Mouse (Mus musculus) midbrain, embryonic 12.5 days (tissue): ENCODE measurements around the gene Zfp867. TPM values are rescaled to one million over a fixed set of nuclear protein-coding genes. Genes with fewer than 3 reads are reported as not detected.
A peak's percentile ranks its signal among the peaks of the same experiment; 100 is the strongest.

Experiments
- ATAC-seq: fragments of 200-750 bp; cut with Nextera tagmentation; 2 replicates; pipeline ENCODE4 v1.8.0; 2017; ENCODE audit warnings: low read depth, moderate TSS enrichment, moderate library complexity; ENCODE audit not compliant: low FRiP score
- H3K27ac ChIP-seq: fragments of 300-500 bp; sonication (generic); replicated peaks from 2 replicates; pipeline ENCODE4 v1.5.1; 2016; ENCODE audit warnings: mild to moderate bottlenecking
- H3K27me3 ChIP-seq: fragments of 300-500 bp; sonication (generic); 2 replicates; pipeline ENCODE4 v1.6.1; 2016; ENCODE audit warnings: mild to moderate bottlenecking
- H3K36me3 ChIP-seq: fragments of 300-500 bp; sonication (generic); 2 replicates; pipeline ENCODE4 v1.6.1; 2016
- H3K4me1 ChIP-seq: fragments of 300-500 bp; sonication (generic); 2 replicates; pipeline ENCODE4 v1.6.1; 2016
- H3K4me2 ChIP-seq: fragments of 300-500 bp; sonication (generic); replicated peaks from 2 replicates; pipeline ENCODE4 v1.6.1; 2016; ENCODE audit warnings: mild to moderate bottlenecking, moderate library complexity
- H3K4me3 ChIP-seq: fragments of 300-500 bp; sonication (generic); 2 replicates; pipeline ENCODE4 v1.5.1; 2016; ENCODE audit warnings: mild to moderate bottlenecking
- H3K9ac ChIP-seq: fragments of 300-500 bp; sonication (generic); replicated peaks from 2 replicates; pipeline ENCODE4 v1.6.1; 2016; ENCODE audit warnings: mild to moderate bottlenecking, moderate library complexity
- H3K9me3 ChIP-seq: fragments of 300-500 bp; sonication (generic); 2 replicates; pipeline ENCODE4 v1.6.1; 2016; ENCODE audit warnings: mild to moderate bottlenecking
- WGBS: fragments of 180-500 bp; shearing (Covaris S2); methylation state at CpG from one replicate; pipeline ENCODE4 v1.1.7; 2016; 5-methylcytosine and 5-hydroxymethylcytosine counted together
- polyA plus RNA-seq: library from polyadenylated mRNA; unstranded; fragments of >200 nt; fragmentation: Nextera tagmentation; extraction: Ambion mirVana; gene quantifications from 2 replicates; pipeline ENCODE4 v1.2.1, GENCODE M21; 2016

Zfp867 gene
- polyA plus RNA-seq: 11.3 and 12.0 TPM in 2 replicates

- no peaks in the 10 kb centered on the region for H3K27me3 ChIP-seq
- no peaks in the 10 kb centered on the region for H3K9me3 ChIP-seq
- H3K36me3 ChIP-seq: no peaks in the 10 kb centered on the region
- H3K9ac ChIP-seq: peak within 1 kb of the TSS; percentile 70
- H3K4me1 ChIP-seq: peaks cover 9% of the 10 kb centered on the region
- ATAC-seq: peak; percentile 83
- WGBS: under 1% methylated on average over 19 of the region's 19 CpGs
- H3K4me2 ChIP-seq: peak within 1 kb of the TSS; percentile 76
- H3K4me3 ChIP-seq: peak within 1 kb of the TSS; percentile 76
- H3K27ac ChIP-seq: peak within 1 kb of the TSS; percentile 78
These were observed at the start of gene Zfp867 for GRCm38 (mm10) chr11:59472326-59472677. Zfp867 (minus strand) TSS chr11:59472474.

- 74% methylated on average over 6 of the region's 6 CpGs for WGBS
- no peak overlapping the region for H3K4me2 ChIP-seq
- H3K36me3 ChIP-seq: no peaks in the 10 kb centered on the region
- no peaks in the 10 kb centered on the region; the same call in 1 of the 2 replicates for H3K4me1 ChIP-seq
- H3K4me3 ChIP-seq: no peak overlapping the region
- ATAC-seq: no peak
- no peak overlapping the region for H3K27ac ChIP-seq
- no peaks in the 10 kb centered on the region for H3K9me3 ChIP-seq
- H3K27me3 ChIP-seq: no peaks in the 10 kb centered on the region
- H3K9ac ChIP-seq: no peak overlapping the region
These were observed 47.6 kb upstream of the Zfp867 start for GRCm38 (mm10) chr11:59519741-59520495.

- no peaks in the 10 kb centered on the region for H3K36me3 ChIP-seq
- H3K4me2 ChIP-seq: no peak overlapping the region
- H3K27me3 ChIP-seq: no peaks in the 10 kb centered on the region
- 67% methylated on average over 10 of the region's 10 CpGs for WGBS
- H3K4me1 ChIP-seq: no peaks in the 10 kb centered on the region; the same call in 1 of the 2 replicates
- ATAC-seq: no peak
- H3K9me3 ChIP-seq: no peaks in the 10 kb centered on the region
- no peak overlapping the region for H3K9ac ChIP-seq
- no peak overlapping the region for H3K4me3 ChIP-seq
- no peak overlapping the region for H3K27ac ChIP-seq
These were observed 46.0 kb upstream of the Zfp867 start for GRCm38 (mm10) chr11:59518226-59518625.

DNA sequence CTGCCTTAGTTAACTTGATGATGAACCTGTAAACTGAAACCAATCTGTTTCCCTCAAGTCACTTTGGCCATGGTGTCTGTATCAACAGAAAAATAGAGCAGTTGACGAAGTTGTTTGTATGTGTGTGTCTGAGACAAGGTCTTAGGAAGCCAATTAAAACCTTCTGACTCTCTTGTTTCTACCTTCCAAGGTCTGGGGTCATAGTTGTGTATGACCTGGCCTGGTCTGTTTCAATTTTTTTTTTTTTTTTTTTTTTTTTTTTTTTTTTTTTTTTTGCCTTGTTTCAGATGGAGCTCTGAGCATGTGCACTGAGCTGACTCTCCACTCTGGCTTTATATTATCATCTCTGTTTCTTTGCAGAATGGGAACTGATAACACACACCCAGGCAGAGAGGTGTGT lies 45.2 kb upstream of the Zfp867 start:
- no peak overlapping the region for H3K4me2 ChIP-seq
- 90% methylated on average over 1 of the region's 1 CpGs for WGBS
- ATAC-seq: no peak

DNA sequence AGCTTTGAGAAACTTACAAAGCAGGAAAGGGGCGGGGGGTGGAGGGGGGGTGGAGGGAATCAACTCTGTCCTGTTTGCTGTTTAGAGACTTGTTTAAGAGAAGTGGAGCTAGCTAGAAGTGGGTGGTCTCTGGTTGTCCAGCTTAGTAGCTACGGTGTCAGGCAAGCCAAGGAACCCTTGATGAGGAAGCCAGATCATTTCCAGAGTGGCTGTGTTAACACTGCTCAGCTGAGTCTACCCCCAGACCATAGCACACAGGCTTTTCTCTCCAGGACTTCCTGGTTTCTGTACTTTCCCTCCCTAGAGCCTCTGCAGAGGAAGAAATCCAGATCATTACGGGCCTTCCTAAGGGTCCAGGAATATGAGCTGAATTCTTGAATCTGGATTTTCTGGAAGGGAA lies 42.5 kb upstream of the Zfp867 start:
- H3K27ac ChIP-seq: no peak overlapping the region
- no peak for ATAC-seq
- 82% methylated on average over 3 of the region's 3 CpGs for WGBS

More for the DNA sequence above, 45.2 kb upstream of the Zfp867 start:
- Histone ChIP-seq H3K4me1 (no peaks in the 10 kb centered on the region; the same call in 1 of the 2 replicates), H3K4me3 (no peak overlapping the region), H3K36me3 (no peaks in the 10 kb centered on the region), H3K27ac (no peak overlapping the region), H3K9me3 (no peaks in the 10 kb centered on the region), H3K27me3 (no peaks in the 10 kb centered on the region), H3K9ac (no peak overlapping the region)

GRCm38 (mm10) chr11:59514381-59514780 lies 42.1 kb upstream of the Zfp867 start:
- 0 out of 2 replicates have a peak, but pooled peaks cover 12% of the 10 kb centered on the region for H3K36me3 ChIP-seq
- H3K9ac ChIP-seq: no peak overlapping the region
- no peaks in the 10 kb centered on the region for H3K27me3 ChIP-seq
- no peak overlapping the region for H3K4me2 ChIP-seq
- no peaks in the 10 kb centered on the region for H3K9me3 ChIP-seq
- no peaks in the 10 kb centered on the region for H3K4me1 ChIP-seq
- H3K4me3 ChIP-seq: no peak overlapping the region
- 74% methylated on average over 6 of the region's 6 CpGs for WGBS
- ATAC-seq: no peak
- H3K27ac ChIP-seq: no peak overlapping the region

More for the DNA sequence above, 42.5 kb upstream of the Zfp867 start:
- no peaks in the 10 kb centered on the region for H3K9me3 ChIP-seq
- no peak overlapping the region for H3K4me3 ChIP-seq
- no peaks in the 10 kb centered on the region for H3K27me3 ChIP-seq
- H3K4me1 ChIP-seq: no peaks in the 10 kb centered on the region; the same call in 1 of the 2 replicates
- H3K9ac ChIP-seq: no peak overlapping the region
- no peak overlapping the region for H3K4me2 ChIP-seq
- 0 out of 2 replicates have a peak, but pooled peaks cover 10% of the 10 kb centered on the region for H3K36me3 ChIP-seq

DNA sequence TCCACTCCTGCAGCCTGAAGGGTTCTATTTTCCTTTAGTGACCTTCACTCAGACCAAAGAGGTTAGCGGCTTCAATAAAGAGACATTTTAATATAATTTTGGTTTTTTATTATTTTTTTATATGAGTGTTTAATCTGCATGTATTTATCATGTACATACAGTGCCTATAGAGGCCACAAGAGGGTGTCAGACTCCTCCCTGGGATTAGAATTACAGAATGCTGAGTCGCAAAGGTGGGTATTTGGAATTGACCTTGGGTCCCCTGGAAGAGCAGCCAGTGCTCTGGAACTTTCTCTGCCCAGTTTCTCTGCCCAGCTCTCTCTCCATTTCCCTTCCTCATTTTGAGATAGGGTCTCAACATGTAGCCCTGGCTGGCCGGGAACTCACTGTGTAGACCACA lies 41.3 kb upstream of the Zfp867 start:
- Histone ChIP-seq H3K4me3 (no peak overlapping the region), H3K4me2 (no peak overlapping the region), H3K36me3 (peaks cover 18% of the 10 kb centered on the region; the same call in 1 of the 2 replicates), H3K9ac (no peak overlapping the region), H3K27ac (no peak overlapping the region), H3K4me1 (no peaks in the 10 kb centered on the region), H3K9me3 (no peaks in the 10 kb centered on the region), H3K27me3 (no peaks in the 10 kb centered on the region)
- no peak for ATAC-seq
- 95% methylated on average over 3 of the region's 3 CpGs for WGBS

DNA sequence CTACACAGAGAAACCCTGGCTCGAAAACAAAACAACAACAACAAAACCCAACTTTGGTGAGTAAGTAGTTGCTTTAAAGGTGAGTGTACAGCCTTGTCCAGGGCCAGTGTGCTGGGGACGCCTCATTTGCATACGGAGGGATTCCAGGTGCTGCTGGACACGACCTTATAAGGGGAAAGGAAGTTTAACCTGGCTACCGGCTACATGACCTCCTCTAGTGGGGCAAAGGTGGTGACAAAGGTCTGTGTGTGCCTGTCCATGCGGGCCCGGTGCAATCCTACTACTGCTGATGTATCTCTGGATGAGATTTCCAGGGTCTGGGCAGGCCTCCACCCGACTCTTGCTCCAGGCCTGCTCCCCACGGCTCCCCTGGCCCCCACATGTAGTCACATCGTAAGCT lies 40.5 kb upstream of the Zfp867 start:
- H3K9ac ChIP-seq: no peak overlapping the region
- WGBS: 90% methylated on average over 10 of the region's 10 CpGs
- no peaks in the 10 kb centered on the region for H3K27me3 ChIP-seq
- ATAC-seq: no peak
- H3K9me3 ChIP-seq: no peaks in the 10 kb centered on the region
- H3K27ac ChIP-seq: no peak overlapping the region
- no peak overlapping the region for H3K4me3 ChIP-seq
- H3K4me2 ChIP-seq: no peak overlapping the region
- peaks cover 19% of the 10 kb centered on the region; the same call in 1 of the 2 replicates for H3K36me3 ChIP-seq
- H3K4me1 ChIP-seq: peaks cover 2% of the 10 kb centered on the region

DNA sequence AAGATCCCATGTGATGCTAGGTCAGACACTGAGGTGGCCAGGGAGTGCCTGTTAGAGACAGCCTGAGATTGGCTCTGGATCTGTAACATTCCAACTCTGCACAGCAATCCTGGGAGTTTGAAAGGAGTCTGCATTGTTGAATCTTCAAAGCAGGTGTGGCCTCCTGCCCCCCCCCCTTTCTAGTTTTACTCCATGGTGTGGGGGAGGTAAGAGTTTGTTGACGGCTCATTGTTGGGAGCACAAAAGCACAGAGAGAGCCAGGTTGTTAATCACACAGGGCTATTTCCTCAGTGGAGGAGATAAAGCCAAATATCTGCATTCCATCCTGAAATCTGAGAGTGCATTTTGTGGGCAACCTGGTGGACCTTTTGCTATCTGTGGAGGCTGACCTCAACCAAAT lies 39.3 kb upstream of the Zfp867 start:
- no peak for ATAC-seq
- no peaks in the 10 kb centered on the region for H3K9me3 ChIP-seq
- H3K4me2 ChIP-seq: no peak overlapping the region
- H3K27ac ChIP-seq: no peak overlapping the region
- no peaks in the 10 kb centered on the region for H3K27me3 ChIP-seq
- H3K9ac ChIP-seq: no peak overlapping the region
- H3K4me1 ChIP-seq: peaks cover 13% of the 10 kb centered on the region
- H3K4me3 ChIP-seq: no peak overlapping the region
- peaks cover 19% of the 10 kb centered on the region; the same call in 1 of the 2 replicates for H3K36me3 ChIP-seq
- WGBS: 33% methylated on average over 1 of the region's 1 CpGs

DNA sequence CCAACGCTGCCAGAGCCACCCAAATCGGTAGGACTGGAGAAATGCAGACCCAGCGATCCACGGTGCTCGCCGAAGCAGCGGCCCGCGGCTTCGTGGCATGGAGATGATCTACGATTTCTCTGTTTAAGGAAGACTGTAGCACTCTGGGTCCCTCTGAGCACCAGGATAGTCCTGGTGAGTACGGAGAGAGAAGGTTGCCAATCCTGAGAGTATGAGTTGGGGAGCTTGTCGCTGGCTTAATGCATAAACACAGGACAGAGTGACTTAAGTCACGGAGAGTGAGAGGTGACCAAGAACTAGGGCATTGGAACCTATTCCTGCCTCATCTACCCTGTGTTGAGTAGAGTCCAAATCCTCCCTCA lies 34.4 kb upstream of the Zfp867 start:
- Histone ChIP-seq H3K4me2 (peak overlapping the region; percentile 70), H3K9ac (peak overlapping the region; percentile 84), H3K4me1 (peaks cover 21% of the 10 kb centered on the region), H3K9me3 (no peaks in the 10 kb centered on the region), H3K4me3 (peak overlapping the region; percentile 58), H3K27ac (peak overlapping the region; percentile 87), H3K27me3 (no peaks in the 10 kb centered on the region), H3K36me3 (peaks cover 45% of the 10 kb centered on the region)
- under 1% methylated on average over 14 of the region's 14 CpGs for WGBS
- peak; percentile 39 for ATAC-seq

- peak; percentile 93 for ATAC-seq
- Histone ChIP-seq H3K4me1 (peaks cover 21% of the 10 kb centered on the region), H3K9ac (peak overlapping the region; percentile 84), H3K9me3 (no peaks in the 10 kb centered on the region), H3K36me3 (peaks cover 45% of the 10 kb centered on the region), H3K27me3 (no peaks in the 10 kb centered on the region), H3K4me2 (peak overlapping the region; percentile 70), H3K4me3 (peak overlapping the region; percentile 58), H3K27ac (peak overlapping the region; percentile 87)
- under 1% methylated on average over 69 of the region's 71 CpGs for WGBS
These were observed 33.8 kb upstream of the Zfp867 start for GRCm38 (mm10) chr11:59505839-59506712.

GRCm38 (mm10) chr11:59505351-59505838 lies 33.1 kb upstream of the Zfp867 start:
- Histone ChIP-seq H3K36me3 (peaks cover 49% of the 10 kb centered on the region), H3K27me3 (no peaks in the 10 kb centered on the region), H3K9me3 (no peaks in the 10 kb centered on the region), H3K9ac (peak overlapping the region; percentile 84), H3K4me2 (peak overlapping the region; percentile 70), H3K4me1 (peaks cover 21% of the 10 kb centered on the region), H3K4me3 (peak overlapping the region; percentile 58), H3K27ac (peak overlapping the region; percentile 87)
- peak; percentile 50 for ATAC-seq
- WGBS: under 1% methylated on average over 21 of the region's 21 CpGs
